Mouse (Mus musculus) hindbrain, embryonic 10.5 days (tissue): Measurements from ENCODE around the gene Fmo5. TPM values are rescaled to one million over a fixed set of nuclear protein-coding genes. Genes with fewer than 3 reads are reported as not detected.
A peak's percentile ranks its signal among the peaks of the same experiment; 100 is the strongest.

Experiments used
- DNase-seq: peaks from one replicate; pipeline ENCODE4 v3.0.0-alpha.2; 2017; ENCODE audit warnings: low spot score
- H3K27ac ChIP-seq: fragments of 300-500 bp; sonication (generic); 2 replicates; pipeline ENCODE4 v1.5.1; 2016; ENCODE audit warnings: mild to moderate bottlenecking, moderate library complexity
- H3K27me3 ChIP-seq: fragments of 300-500 bp; sonication (generic); 2 replicates; pipeline ENCODE4 v1.6.1; 2016; ENCODE audit warnings: mild to moderate bottlenecking; ENCODE audit not compliant: poor library complexity, insufficient read depth, severe bottlenecking
- H3K36me3 ChIP-seq: fragments of 300-500 bp; sonication (generic); 2 replicates; pipeline ENCODE4 v1.6.1; 2016; ENCODE audit warnings: mild to moderate bottlenecking, moderate library complexity
- H3K4me1 ChIP-seq: fragments of 300-500 bp; sonication (generic); replicated peaks from 2 replicates; pipeline ENCODE4 v1.6.1; 2016; ENCODE audit warnings: mild to moderate bottlenecking
- H3K4me3 ChIP-seq: fragments of 300-500 bp; sonication (generic); 2 replicates; pipeline ENCODE4 v1.5.1; 2016; ENCODE audit warnings: mild to moderate bottlenecking, moderate library complexity
- H3K9me3 ChIP-seq: fragments of 300-500 bp; sonication (generic); 2 replicates; pipeline ENCODE4 v1.6.1; 2016; ENCODE audit warnings: mild to moderate bottlenecking, moderate library complexity
- WGBS: fragments of 180-500 bp; shearing (Covaris S2); methylation state at CpG from one replicate; pipeline ENCODE4 v1.1.7; 2016; 5-methylcytosine and 5-hydroxymethylcytosine counted together
- polyA plus RNA-seq: library from polyadenylated mRNA; unstranded; fragments of >200 nt; fragmentation: Nextera tagmentation; extraction: Ambion mirVana; gene quantifications from 2 replicates; pipeline ENCODE4 v1.2.1, GENCODE M21; 2016

Gene Fmo5
- polyA plus RNA-seq, 1 experiment from 2014 or later, result 0.76 TPM

- Histone ChIP-seq H3K27ac (peak overlapping the region; percentile 2; the same call in 1 of the 2 replicates), H3K9me3 (no peaks in the 10 kb centered on the region), H3K27me3 (no peaks in the 10 kb centered on the region), H3K4me3 (no peak overlapping the region), H3K36me3 (no peaks in the 10 kb centered on the region), H3K4me1 (peaks cover 20% of the 10 kb centered on the region)
- 71% methylated on average over 12 of the region's 12 CpGs for WGBS
- no peak for DNase-seq
Observed at GRCm38 (mm10) chr3:97691443-97692017, 62.9 kb downstream of the Fmo5 start.

- no peak overlapping the region for H3K4me3 ChIP-seq
- H3K4me1 ChIP-seq, result peaks cover 20% of the 10 kb centered on the region
- DNase-seq, result no peak
- H3K36me3 ChIP-seq, result no peaks in the 10 kb centered on the region
- H3K27ac ChIP-seq, result no peak overlapping the region
- 86% methylated on average over 6 of the region's 6 CpGs for WGBS
- no peaks in the 10 kb centered on the region for H3K27me3 ChIP-seq
- H3K9me3 ChIP-seq, result no peaks in the 10 kb centered on the region
Observed at GRCm38 (mm10) chr3:97693806-97694205, 65.2 kb downstream of the Fmo5 start.

DNA sequence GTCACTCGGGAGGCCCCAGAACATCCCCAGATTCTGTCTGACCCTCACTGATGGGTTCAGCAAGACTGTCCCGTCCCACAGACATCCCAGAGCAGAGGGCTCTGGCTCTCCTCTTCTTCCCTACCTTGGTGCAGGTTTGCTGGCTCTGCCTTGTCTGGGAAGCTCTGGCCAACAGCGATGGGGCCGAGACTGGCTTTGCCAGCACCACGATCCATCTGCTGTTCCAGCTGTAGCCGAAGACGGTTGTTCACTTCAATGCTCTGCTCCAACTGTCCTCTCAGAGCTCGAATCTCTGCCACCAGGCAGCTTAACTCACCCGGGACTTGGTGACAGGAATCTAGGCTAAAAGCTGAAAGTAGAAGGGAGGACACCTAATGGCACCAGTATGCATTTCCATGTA is 68.3 kb downstream of the Fmo5 start:
- H3K27me3 ChIP-seq, result no peaks in the 10 kb centered on the region
- no peaks in the 10 kb centered on the region for H3K36me3 ChIP-seq
- 86% methylated on average over 9 of the region's 9 CpGs for WGBS
- peaks cover 5% of the 10 kb centered on the region for H3K4me1 ChIP-seq
- no peak overlapping the region for H3K27ac ChIP-seq
- no peak for DNase-seq
- no peaks in the 10 kb centered on the region for H3K9me3 ChIP-seq
- no peak overlapping the region for H3K4me3 ChIP-seq

- no peaks in the 10 kb centered on the region for H3K27me3 ChIP-seq
- no peak for DNase-seq
- WGBS, result 81% methylated on average over 9 of the region's 9 CpGs
- H3K36me3 ChIP-seq, result no peaks in the 10 kb centered on the region
- 0 out of 2 replicates have a peak, but pooled peaks cover 1% of the 10 kb centered on the region for H3K4me1 ChIP-seq
- H3K9me3 ChIP-seq, result no peaks in the 10 kb centered on the region
- H3K27ac ChIP-seq, result no peak overlapping the region
- no peak overlapping the region for H3K4me3 ChIP-seq
Observed at GRCm38 (mm10) chr3:97697291-97697690, 68.7 kb downstream of the Fmo5 start.

DNA sequence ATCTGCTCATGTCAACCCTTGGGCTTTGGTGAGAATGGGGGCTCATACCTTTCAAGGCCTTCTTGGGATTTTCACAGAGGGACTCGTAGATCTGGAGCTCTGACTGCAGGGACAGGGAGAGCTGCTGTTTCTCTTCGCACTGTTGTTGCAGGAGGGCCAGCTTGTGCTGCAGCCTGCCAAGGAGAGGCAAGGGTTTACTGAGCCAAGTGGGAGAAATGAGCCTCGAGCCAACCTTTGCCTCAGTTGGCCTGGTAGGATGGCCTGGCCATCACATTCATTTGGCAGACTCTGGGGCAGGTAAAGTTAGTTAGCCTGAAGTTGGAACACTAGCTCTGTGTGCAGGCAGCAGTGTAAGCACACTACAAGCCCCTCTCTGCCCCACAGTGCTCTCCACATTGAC is 70.5 kb downstream of the Fmo5 start:
- Histone ChIP-seq H3K4me3 (no peak overlapping the region), H3K27me3 (no peaks in the 10 kb centered on the region), H3K36me3 (no peaks in the 10 kb centered on the region), H3K27ac (no peak overlapping the region), H3K4me1 (no peaks in the 10 kb centered on the region), H3K9me3 (no peaks in the 10 kb centered on the region)
- 81% methylated on average over 3 of the region's 3 CpGs for WGBS
- DNase-seq, result no peak

- H3K27ac ChIP-seq, result no peak overlapping the region
- H3K4me1 ChIP-seq, result no peaks in the 10 kb centered on the region
- 58% methylated on average over 3 of the region's 3 CpGs for WGBS
- H3K36me3 ChIP-seq, result no peaks in the 10 kb centered on the region
- no peak overlapping the region for H3K4me3 ChIP-seq
- no peaks in the 10 kb centered on the region for H3K27me3 ChIP-seq
- no peaks in the 10 kb centered on the region for H3K9me3 ChIP-seq
- no peak for DNase-seq
Observed at GRCm38 (mm10) chr3:97701198-97701597, 72.6 kb downstream of the Fmo5 start.

- Histone ChIP-seq H3K9me3 (no peaks in the 10 kb centered on the region), H3K27ac (no peak overlapping the region), H3K36me3 (no peaks in the 10 kb centered on the region), H3K27me3 (no peaks in the 10 kb centered on the region), H3K4me3 (no peak overlapping the region), H3K4me1 (no peaks in the 10 kb centered on the region)
- 91% methylated on average over 11 of the region's 11 CpGs for WGBS
- no peak for DNase-seq
Observed at GRCm38 (mm10) chr3:97702448-97703080, 74.0 kb downstream of the Fmo5 start.

Other genes with a start within 250 kb of the Fmo5 start
- gene Olfr1402, start 206.8 kb upstream of the Fmo5 start, polyA plus RNA-seq, result 0.04 TPM in 1 of 2 replicates, not detected in the other
- 17.5 and 21.5 TPM in 2 replicates for gene Chd1l, start 18.6 kb upstream of the Fmo5 start, polyA plus RNA-seq
- gene Prkab2, start 29.4 kb downstream of the Fmo5 start, polyA plus RNA-seq, result 6.4 and 7.4 TPM in 2 replicates
- not detected in 2 replicates for gene Gm17651, start 45.9 kb downstream of the Fmo5 start, polyA plus RNA-seq